Mouse (Mus musculus) limb, embryonic 11.5 days (tissue): ENCODE data around the gene Gm7534. TPM values are rescaled to one million over a fixed set of nuclear protein-coding genes. Genes with fewer than 3 reads are reported as not detected.
"Not testable (repeated sequence)": the region's sequence is repeated elsewhere in the genome, so short reads cannot be mapped to it uniquely, and the experiment has no call there.

Experiments used
- ATAC-seq: fragments of 200-750 bp; cut with Nextera tagmentation; 2 replicates; pipeline ENCODE4 v1.8.0; 2017; ENCODE audit warnings: low read depth; ENCODE audit not compliant: insufficient number of reproducible peaks, low FRiP score, low TSS enrichment
- DNase-seq: peaks from one replicate; pipeline ENCODE4 v3.0.0-alpha.2; 2015; ENCODE audit warnings: low spot score
- H3K27ac ChIP-seq: fragments of 300-500 bp; sonication (generic); replicated peaks from 2 replicates; pipeline ENCODE4 v1.5.1; 2014; ENCODE audit warnings: low read depth, mild to moderate bottlenecking, low read length
- H3K27me3 ChIP-seq: fragments of 300-500 bp; sonication (generic); 2 replicates; pipeline ENCODE4 v1.6.1; 2014; ENCODE audit warnings: mild to moderate bottlenecking, low read length, mixed read lengths; ENCODE audit not compliant: control insufficient read depth, insufficient read depth
- H3K36me3 ChIP-seq: fragments of 300-500 bp; sonication (generic); 2 replicates; pipeline ENCODE4 v1.6.1; 2014; ENCODE audit warnings: mild to moderate bottlenecking, low read length, moderate library complexity, mixed read lengths; ENCODE audit not compliant: control insufficient read depth, insufficient read depth
- H3K4me1 ChIP-seq: fragments of 300-500 bp; sonication (generic); 2 replicates; pipeline ENCODE4 v1.6.1; 2014; ENCODE audit warnings: low read length, mixed read lengths; ENCODE audit not compliant: control insufficient read depth, insufficient read depth
- H3K4me2 ChIP-seq: fragments of 300-500 bp; sonication (generic); 2 replicates; pipeline ENCODE4 v1.6.1; 2014; ENCODE audit warnings: low read depth, mild to moderate bottlenecking, moderate library complexity; ENCODE audit not compliant: severe bottlenecking
- H3K4me3 ChIP-seq: fragments of 300-500 bp; sonication (generic); 2 replicates; pipeline ENCODE4 v1.5.1; 2014; ENCODE audit warnings: low read depth, low read length
- H3K9ac ChIP-seq: fragments of 300-500 bp; sonication (generic); 2 replicates; pipeline ENCODE4 v1.6.1; 2014; ENCODE audit warnings: mild to moderate bottlenecking, low read length
- H3K9me3 ChIP-seq: fragments of 300-500 bp; sonication (generic); 2 replicates; pipeline ENCODE4 v1.6.1; 2016; ENCODE audit warnings: low read length; ENCODE audit not compliant: control insufficient read depth
- WGBS: fragments of 180-500 bp; shearing (Covaris S2); extraction: QIAGEN DNeasy Blood & Tissue Kit; methylation state at CpG from one replicate; pipeline ENCODE4 v1.1.7; 2014; 5-methylcytosine and 5-hydroxymethylcytosine counted together
- polyA plus RNA-seq: library from polyadenylated mRNA; unstranded; fragments of >200 nt; fragmentation: Nextera tagmentation; extraction: Ambion mirVana; gene quantifications from 2 replicates; pipeline ENCODE4 v1.2.1, GENCODE M21; 2014

Gm7534 gene
- polyA plus RNA-seq, 1 experiment from 2014 or later: not detected

- H3K9ac ChIP-seq, H3K27ac ChIP-seq, H3K4me1 ChIP-seq, H3K9me3 ChIP-seq, H3K36me3 ChIP-seq, H3K4me3 ChIP-seq, DNase-seq, H3K4me2 ChIP-seq, ATAC-seq, H3K27me3 ChIP-seq: not testable (repeated sequence)
- WGBS: 97% methylated on average over 5 of the region's 5 CpGs
Observed at GRCm38 (mm10) chr4:134144297-134144696, 58.5 kb downstream of the Gm7534 start.

Other genes with a start within 250 kb of the Gm7534 start
- 3,322 and 3,460 TPM in 2 replicates for gene Hmgn2, start 234.4 kb downstream of the Gm7534 start, polyA plus RNA-seq
- 41.9 and 43.4 TPM in 2 replicates for gene Dhdds, start 202.1 kb downstream of the Gm7534 start, polyA plus RNA-seq
- gene Lin28a, start 184.2 kb downstream of the Gm7534 start, polyA plus RNA-seq: 1.4 and 2.3 TPM in 2 replicates
- not detected in 2 replicates for gene Zfp683, start 149.2 kb downstream of the Gm7534 start, polyA plus RNA-seq
- 3.7 and 4.4 TPM in 2 replicates for gene Crybg2, start 142.2 kb downstream of the Gm7534 start, polyA plus RNA-seq
- 5.1 and 6.2 TPM in 2 replicates for gene Cd52, start 107.9 kb downstream of the Gm7534 start, polyA plus RNA-seq
- gene Ubxn11, start 100.4 kb downstream of the Gm7534 start, polyA plus RNA-seq: 5.7 and 6.0 TPM in 2 replicates
- gene Sh3bgrl3, start 74.2 kb downstream of the Gm7534 start, polyA plus RNA-seq: 314 and 345 TPM in 2 replicates
- gene Cep85, start 15.9 kb downstream of the Gm7534 start, polyA plus RNA-seq: 26.6 and 33.8 TPM in 2 replicates
- not detected in 2 replicates for gene Catsper4, start 24.4 kb upstream of the Gm7534 start, polyA plus RNA-seq
- gene Cnksr1, start 35.4 kb upstream of the Gm7534 start, polyA plus RNA-seq: 0.81 and 1.5 TPM in 2 replicates
- 0.35 and 0.43 TPM in 2 replicates for gene E130218I03Rik, start 40.7 kb upstream of the Gm7534 start, polyA plus RNA-seq
- 16.2 and 17.1 TPM in 2 replicates for gene Zfp593, start 42.6 kb upstream of the Gm7534 start, polyA plus RNA-seq
- gene Gm30191, start 43.9 kb upstream of the Gm7534 start, polyA plus RNA-seq: not detected in 2 replicates
- 5.5 and 7.1 TPM in 2 replicates for gene Grrp1, start 51.1 kb upstream of the Gm7534 start, polyA plus RNA-seq
- 20.6 and 21.0 TPM in 2 replicates for gene Pdik1l, start 84.9 kb upstream of the Gm7534 start, polyA plus RNA-seq
- 0.51 and 0.55 TPM in 2 replicates for gene Trim63, start 112.1 kb upstream of the Gm7534 start, polyA plus RNA-seq
- gene Slc30a2, start 140.2 kb upstream of the Gm7534 start, polyA plus RNA-seq: not detected in 2 replicates
- 1.0 and 1.4 TPM in 2 replicates for gene Extl1, start 180.8 kb upstream of the Gm7534 start, polyA plus RNA-seq
- gene Pafah2, start 193.3 kb upstream of the Gm7534 start, polyA plus RNA-seq: 9.5 and 10.8 TPM in 2 replicates